In the genomic region with DNA sequence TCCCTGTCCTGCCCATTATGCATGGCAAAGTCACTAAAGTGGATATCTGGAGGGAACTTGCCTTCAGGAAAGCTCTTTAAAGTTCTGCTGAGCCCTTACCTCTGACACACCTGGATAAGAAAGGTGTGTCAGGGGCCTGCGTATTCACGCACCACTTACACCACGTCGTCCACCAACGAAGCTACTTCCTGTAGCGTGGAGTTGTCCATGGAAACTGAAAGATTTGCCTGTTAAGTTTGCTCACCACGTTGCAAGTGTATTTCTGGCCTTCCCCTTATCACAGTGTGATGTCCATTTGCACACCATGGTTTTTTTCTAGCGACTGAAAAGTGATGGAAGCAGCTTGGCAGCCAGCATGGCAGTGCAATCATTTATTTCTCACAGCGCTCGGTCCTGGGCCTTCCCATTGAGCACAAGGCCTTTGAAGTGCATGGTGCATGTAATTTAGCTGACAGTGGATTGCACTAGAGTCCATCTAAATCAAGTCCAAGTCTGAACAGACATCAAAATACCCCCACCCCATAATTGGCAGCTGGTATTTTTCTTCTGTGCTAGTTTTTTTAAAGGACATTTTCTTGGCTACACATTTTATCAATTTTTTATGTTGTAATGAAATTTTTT, we compare ENCODE assay signal across 15 mouse cellular contexts.
DNase-seq lines count a peak whose midpoint lies in the region; ATAC-seq lines count a peak whose summit lies in the region.
"Had no signal": no experiment of that assay in that cellular context is flagged by ENCODE, and none has a peak within 500 bp of the region (broad histone marks: within the 10 kb centered on the region; RNA-seq: fewer than 3 reads in every experiment).

No protein-coding gene starts in this region.

- H3K9me3 ChIP-seq in hindbrain, embryonic 11.5 days (ENCODE audit: control insufficient read depth, low read length) = no peaks in the 10 kb centered on the region
- no peaks in the 10 kb centered on the region for H3K9me3 ChIP-seq in hindbrain, embryonic 10.5 days
- H3K9me3 ChIP-seq in forebrain, embryonic 14.5 days (replicated peaks; ENCODE audit: control insufficient read depth, low read length) = no peaks in the 10 kb centered on the region
- H3K9me3 ChIP-seq in midbrain, embryonic 10.5 days (replicated peaks) = no peaks in the 10 kb centered on the region
- H3K9me3 ChIP-seq in neural tube, embryonic 14.5 days (ENCODE audit: control insufficient read depth, low read length) = no peaks in the 10 kb centered on the region
- H3K9me3 ChIP-seq: G1E; limb, embryonic 13.5 days had no signal

- peak; percentile 60; the same call in 1 of the 2 replicates for ATAC-seq in hindbrain, embryonic 11.5 days (ENCODE audit: low FRiP score)
- ATAC-seq in forebrain, embryonic 14.5 days = peak; percentile 79; the same call in 1 of the 2 replicates
- ATAC-seq in neural tube, embryonic 14.5 days (ENCODE audit: low read depth) = peak; percentile 58; the same call in 1 of the 2 replicates
- ATAC-seq: intestine, postnatal 0 days; liver, postnatal 0 days had no signal

- WGBS in hindbrain, embryonic 11.5 days = 74% methylated on average over 10 of the region's 10 CpGs
- WGBS in hindbrain, embryonic 10.5 days = 78% methylated on average over 10 of the region's 10 CpGs
- 58% methylated on average over 10 of the region's 10 CpGs for WGBS in forebrain, embryonic 14.5 days
- 68% methylated on average over 10 of the region's 10 CpGs for WGBS in midbrain, embryonic 10.5 days
- 34% methylated on average over 10 of the region's 10 CpGs for WGBS in neural tube, embryonic 14.5 days

- DNase-seq in hindbrain, embryonic 11.5 days (ENCODE audit: low spot score) = no peak
- DNase-seq in hindbrain, embryonic 10.5 days (ENCODE audit: low spot score) = no peak
- peak; percentile 77 for DNase-seq in forebrain, embryonic 14.5 days (ENCODE audit: low spot score)
- DNase-seq in midbrain, embryonic 10.5 days (ENCODE audit: low spot score) = peak; percentile 25
- DNase-seq in right cerebral cortex, postnatal 14 days = no peak
- DNase-seq in right cerebral cortex, adult 18-20 months = no peak
- no peak for DNase-seq in frontal cortex, postnatal 25 days (ENCODE audit: low spot score in 2 of 2)
- DNase-seq: gastrocnemius, postnatal 10 days; heart, postnatal 14 days; kidney, postnatal 4 days; liver, postnatal 0 days had no signal

- no peak overlapping the region for H3K4me2 ChIP-seq in hindbrain, embryonic 11.5 days (replicated peaks; ENCODE audit: low read depth, low read length)
- no peak overlapping the region for H3K4me2 ChIP-seq in forebrain, embryonic 14.5 days (ENCODE audit: low read length)
- no peak overlapping the region for H3K4me2 ChIP-seq in neural tube, embryonic 14.5 days (ENCODE audit: low read depth, low read length)
- H3K4me2 ChIP-seq: limb, embryonic 13.5 days had no signal

- no peaks in the 10 kb centered on the region for H3K27me3 ChIP-seq in hindbrain, embryonic 11.5 days (ENCODE audit: control insufficient read depth, insufficient read depth, low read length)
- H3K27me3 ChIP-seq in hindbrain, embryonic 10.5 days (ENCODE audit: insufficient read depth, poor library complexity, severe bottlenecking) = no peaks in the 10 kb centered on the region
- no peaks in the 10 kb centered on the region for H3K27me3 ChIP-seq in forebrain, embryonic 14.5 days (replicated peaks; ENCODE audit: control insufficient read depth, insufficient read depth, low read length)
- H3K27me3 ChIP-seq in midbrain, embryonic 10.5 days (ENCODE audit: low read depth, poor library complexity, severe bottlenecking) = no peaks in the 10 kb centered on the region
- H3K27me3 ChIP-seq in neural tube, embryonic 14.5 days (ENCODE audit: control insufficient read depth, insufficient read depth, low read length) = no peaks in the 10 kb centered on the region
- H3K27me3 ChIP-seq: limb, embryonic 13.5 days had no signal

- H3K27ac ChIP-seq in hindbrain, embryonic 11.5 days (ENCODE audit: low read depth, low read length) = no peak overlapping the region
- no peak overlapping the region for H3K27ac ChIP-seq in hindbrain, embryonic 10.5 days
- H3K27ac ChIP-seq in forebrain, embryonic 14.5 days (ENCODE audit: low read depth, low read length) = no peak overlapping the region
- no peak overlapping the region; the same call in 1 of the 2 replicates for H3K27ac ChIP-seq in midbrain, embryonic 10.5 days (replicated peaks)
- no peak overlapping the region for H3K27ac ChIP-seq in neural tube, embryonic 14.5 days (ENCODE audit: low read depth, low read length)
- H3K27ac ChIP-seq: limb, embryonic 13.5 days had no signal

- H3K4me3 ChIP-seq in hindbrain, embryonic 11.5 days (ENCODE audit: low read depth, low read length) = no peak overlapping the region
- no peak overlapping the region for H3K4me3 ChIP-seq in hindbrain, embryonic 10.5 days
- H3K4me3 ChIP-seq in forebrain, embryonic 14.5 days (ENCODE audit: low read depth, low read length) = no peak overlapping the region
- no peak overlapping the region for H3K4me3 ChIP-seq in midbrain, embryonic 10.5 days
- no peak overlapping the region for H3K4me3 ChIP-seq in neural tube, embryonic 14.5 days (ENCODE audit: low read depth, low read length)
- H3K4me3 ChIP-seq: limb, embryonic 13.5 days had no signal

- no peaks in the 10 kb centered on the region for H3K36me3 ChIP-seq in hindbrain, embryonic 11.5 days (ENCODE audit: control insufficient read depth, insufficient read depth, low read length)
- H3K36me3 ChIP-seq in hindbrain, embryonic 10.5 days = no peaks in the 10 kb centered on the region
- no peaks in the 10 kb centered on the region for H3K36me3 ChIP-seq in forebrain, embryonic 14.5 days (ENCODE audit: control insufficient read depth, insufficient read depth, low read length)
- no peaks in the 10 kb centered on the region for H3K36me3 ChIP-seq in midbrain, embryonic 10.5 days
- H3K36me3 ChIP-seq in neural tube, embryonic 14.5 days (ENCODE audit: control insufficient read depth, insufficient read depth, low read length) = no peaks in the 10 kb centered on the region
- H3K36me3 ChIP-seq: G1E; limb, embryonic 13.5 days had no signal

- H3K4me1 ChIP-seq in hindbrain, embryonic 11.5 days (replicated peaks; ENCODE audit: control insufficient read depth, insufficient read depth, low read length) = no peaks in the 10 kb centered on the region
- peaks cover 3% of the 10 kb centered on the region for H3K4me1 ChIP-seq in hindbrain, embryonic 10.5 days (replicated peaks)
- 0 out of 2 replicates have a peak, but pooled peaks cover 6% of the 10 kb centered on the region for H3K4me1 ChIP-seq in forebrain, embryonic 14.5 days (ENCODE audit: control insufficient read depth, insufficient read depth, low read length)
- peaks cover 27% of the 10 kb centered on the region for H3K4me1 ChIP-seq in midbrain, embryonic 10.5 days
- peaks cover 3% of the 10 kb centered on the region; the same call in 1 of the 2 replicates for H3K4me1 ChIP-seq in neural tube, embryonic 14.5 days (ENCODE audit: control insufficient read depth, insufficient read depth, low read length)
- H3K4me1 ChIP-seq: limb, embryonic 13.5 days had no signal

- no peak overlapping the region for H3K9ac ChIP-seq in hindbrain, embryonic 11.5 days (ENCODE audit: low read depth, low read length)
- no peak overlapping the region for H3K9ac ChIP-seq in forebrain, embryonic 14.5 days (ENCODE audit: low read length)
- no peak overlapping the region for H3K9ac ChIP-seq in neural tube, embryonic 14.5 days (replicated peaks; ENCODE audit: low read depth, low read length)
- H3K9ac ChIP-seq: limb, embryonic 13.5 days; liver, postnatal 0 days had no signal

Comparison
In these comparisons a context has a peak if more than half of its experiments do, and no peak if none do; other contexts are left out.
1. DNase-seq: peak in forebrain, embryonic 14.5 days (single experiment) and midbrain, embryonic 10.5 days (single experiment); none in hindbrain, embryonic 11.5 days (single experiment), hindbrain, embryonic 10.5 days (single experiment), right cerebral cortex, postnatal 14 days (single experiment), right cerebral cortex, adult 18-20 months (single experiment) and frontal cortex, postnatal 25 days (0 of 2).
2. Peak in every context shown above with its lines, with median percentiles within 50 percentile points of each other: ATAC-seq.